Mouse (Mus musculus) midbrain, embryonic 14.5 days (tissue): ENCODE results near the gene Tmem82. TPM values are rescaled to one million over a fixed set of nuclear protein-coding genes. Genes with fewer than 3 reads are reported as not detected.

Experiments used
- ATAC-seq: fragments of 200-750 bp; cut with Nextera tagmentation; 2 replicates; pipeline ENCODE4 v1.8.0; 2017; ENCODE audit warnings: moderate number of reproducible peaks, moderate library complexity; ENCODE audit not compliant: low FRiP score, low TSS enrichment
- DNase-seq: peaks from one replicate; pipeline ENCODE4 v3.0.0-alpha.2; 2015
- H3K27ac ChIP-seq: fragments of 300-500 bp; sonication (generic); replicated peaks from 2 replicates; pipeline ENCODE4 v1.5.1; 2014; ENCODE audit warnings: mild to moderate bottlenecking, low read depth, low read length, moderate library complexity
- H3K27me3 ChIP-seq: fragments of 300-500 bp; sonication (generic); 2 replicates; pipeline ENCODE4 v1.6.1; 2014; ENCODE audit warnings: low read length, control low read depth, mixed read lengths; ENCODE audit not compliant: control insufficient read depth, insufficient read depth
- H3K36me3 ChIP-seq: fragments of 300-500 bp; sonication (generic); 2 replicates; pipeline ENCODE4 v1.6.1; 2014; ENCODE audit warnings: low read length, control low read depth; ENCODE audit not compliant: control insufficient read depth, insufficient read depth
- H3K4me1 ChIP-seq: fragments of 300-500 bp; sonication (generic); 2 replicates; pipeline ENCODE4 v1.6.1; 2014; ENCODE audit warnings: mild to moderate bottlenecking, antibody characterized with exemption, low read length, control low read depth; ENCODE audit not compliant: control insufficient read depth, insufficient read depth
- H3K4me2 ChIP-seq: fragments of 300-500 bp; sonication (generic); 2 replicates; pipeline ENCODE4 v1.6.1; 2014; ENCODE audit warnings: mild to moderate bottlenecking, low read length, moderate library complexity
- H3K4me3 ChIP-seq: fragments of 300-500 bp; sonication (generic); replicated peaks from 2 replicates; pipeline ENCODE4 v1.5.1; 2014; ENCODE audit warnings: low read depth, low read length
- H3K9ac ChIP-seq: fragments of 300-500 bp; sonication (generic); replicated peaks from 2 replicates; pipeline ENCODE4 v1.6.1; 2014; ENCODE audit warnings: mild to moderate bottlenecking, low read length, moderate library complexity
- H3K9me3 ChIP-seq: fragments of 300-500 bp; sonication (generic); 2 replicates; pipeline ENCODE4 v1.6.1; 2016; ENCODE audit warnings: low read length, control low read depth, mixed read lengths; ENCODE audit not compliant: control insufficient read depth
- WGBS: fragments of 180-500 bp; shearing (Covaris S2); extraction: QIAGEN DNeasy Blood & Tissue Kit; methylation state at CpG from one replicate; pipeline ENCODE4 v1.1.7; 2014; 5-methylcytosine and 5-hydroxymethylcytosine counted together
- polyA plus RNA-seq: library from polyadenylated mRNA; unstranded; fragments of >200 nt; fragmentation: Nextera tagmentation; extraction: Ambion mirVana; gene quantifications from 2 replicates; pipeline ENCODE4 v1.2.1, GENCODE M21; 2014

Tmem82 gene
- polyA plus RNA-seq, 1 experiment from 2014 or later, result 0.16 TPM

- no peak for ATAC-seq
- no peak for DNase-seq
- peaks cover 83% of the 10 kb centered on the region for H3K36me3 ChIP-seq
- H3K4me2 ChIP-seq, result no peak overlapping the region
- no peak overlapping the region for H3K27ac ChIP-seq
- no peaks in the 10 kb centered on the region for H3K27me3 ChIP-seq
- no peak overlapping the region for H3K4me3 ChIP-seq
- no peaks in the 10 kb centered on the region for H3K4me1 ChIP-seq
- 98% methylated on average over 20 of the region's 20 CpGs for WGBS
- no peaks in the 10 kb centered on the region for H3K9me3 ChIP-seq
- no peak overlapping the region for H3K9ac ChIP-seq
These were observed 12.8 kb upstream of the Tmem82 start for GRCm38 (mm10) chr4:141631250-141631649.

DNA sequence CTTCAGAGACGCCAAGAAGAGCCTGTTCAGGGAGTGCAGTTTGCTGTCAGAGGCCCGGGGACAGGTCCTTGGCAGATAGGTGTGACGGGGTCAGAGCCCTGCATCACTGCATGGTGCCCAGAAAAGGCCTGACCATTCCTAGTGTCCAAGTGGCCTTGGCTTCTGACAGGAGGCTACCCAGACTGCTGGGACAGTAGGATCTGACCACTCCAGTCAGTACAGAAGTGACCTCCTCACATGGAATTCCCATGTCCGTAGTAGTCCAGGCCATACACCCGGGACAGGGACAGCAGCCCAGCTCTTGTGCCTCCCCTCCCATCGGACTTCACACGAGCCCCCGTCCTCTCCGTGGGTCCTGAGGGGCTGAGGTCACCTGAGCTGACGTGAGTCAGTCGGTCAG, 11.6 kb upstream of the Tmem82 start:
- Histone ChIP-seq H3K27me3 (no peaks in the 10 kb centered on the region), H3K4me1 (no peaks in the 10 kb centered on the region), H3K27ac (no peak overlapping the region), H3K9me3 (no peaks in the 10 kb centered on the region), H3K4me2 (no peak overlapping the region), H3K4me3 (no peak overlapping the region), H3K36me3 (peaks cover 82% of the 10 kb centered on the region), H3K9ac (no peak overlapping the region)
- 92% methylated on average over 11 of the region's 11 CpGs for WGBS
- DNase-seq (no peak), ATAC-seq (no peak)

GRCm38 (mm10) chr4:141628661-141629060, 10.2 kb upstream of the Tmem82 start:
- DNase-seq (no peak), ATAC-seq (no peak)
- H3K4me3 ChIP-seq, result no peak overlapping the region
- H3K9ac ChIP-seq, result no peak overlapping the region
- H3K27me3 ChIP-seq, result no peaks in the 10 kb centered on the region
- 87% methylated on average over 14 of the region's 14 CpGs for WGBS
- no peak overlapping the region for H3K27ac ChIP-seq
- H3K4me1 ChIP-seq, result no peaks in the 10 kb centered on the region
- H3K4me2 ChIP-seq, result no peak overlapping the region
- no peaks in the 10 kb centered on the region for H3K9me3 ChIP-seq
- peaks cover 72% of the 10 kb centered on the region for H3K36me3 ChIP-seq

GRCm38 (mm10) chr4:141627502-141627901, 9.1 kb upstream of the Tmem82 start:
- Histone ChIP-seq H3K4me1 (no peaks in the 10 kb centered on the region), H3K36me3 (peaks cover 66% of the 10 kb centered on the region), H3K9me3 (no peaks in the 10 kb centered on the region), H3K9ac (no peak overlapping the region), H3K4me3 (no peak overlapping the region), H3K4me2 (no peak overlapping the region), H3K27me3 (no peaks in the 10 kb centered on the region), H3K27ac (no peak overlapping the region)
- ATAC-seq (no peak), DNase-seq (no peak)
- whole genome bisulfite sequencing, result 91% methylated on average over 5 of the region's 5 CpGs

DNA sequence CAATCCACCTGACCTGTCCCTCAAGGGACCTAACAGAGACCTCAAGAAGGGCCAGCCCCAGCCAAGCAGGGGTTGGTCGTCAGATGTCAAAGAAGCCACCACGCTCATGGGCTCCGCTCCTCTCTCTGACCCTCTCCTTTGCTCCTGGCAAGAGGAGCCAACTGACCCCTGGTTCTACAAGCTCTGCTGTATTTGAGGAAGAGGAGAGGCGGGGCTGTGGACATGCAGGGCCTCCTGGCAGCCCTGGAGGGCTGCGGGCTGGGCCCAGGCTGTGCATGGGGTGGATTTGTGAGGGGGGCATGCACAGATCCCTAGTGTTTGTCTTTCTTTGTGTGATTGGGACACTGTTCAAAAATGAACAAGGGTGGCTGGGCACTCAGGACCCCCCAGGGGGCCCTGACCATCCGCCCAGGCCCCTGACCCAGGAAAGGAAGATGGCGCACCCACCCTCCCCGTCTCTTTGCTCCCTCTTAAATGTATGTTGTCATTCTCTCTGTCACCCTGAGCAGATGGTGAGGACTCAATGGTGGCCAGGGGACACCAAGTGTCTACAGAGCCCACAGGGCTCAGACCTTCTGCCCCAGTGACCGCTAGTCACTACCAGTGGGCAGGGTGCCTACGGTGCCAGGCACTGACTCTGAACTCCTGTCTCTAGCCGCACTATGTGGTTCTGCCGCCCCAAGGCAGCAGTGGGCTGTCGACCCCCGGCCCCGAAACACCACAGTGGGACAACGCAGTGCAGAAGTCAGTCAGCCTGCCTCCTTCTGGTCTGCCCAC, 7.5 kb upstream of the Tmem82 start:
- no peak overlapping the region for H3K4me2 ChIP-seq
- ATAC-seq, result no peak
- no peak overlapping the region for H3K27ac ChIP-seq
- H3K9ac ChIP-seq, result no peak overlapping the region
- DNase-seq, result no peak
- H3K4me3 ChIP-seq, result no peak overlapping the region
- H3K4me1 ChIP-seq, result no peaks in the 10 kb centered on the region
- WGBS, result 94% methylated on average over 16 of the region's 16 CpGs
- H3K9me3 ChIP-seq, result no peaks in the 10 kb centered on the region
- H3K27me3 ChIP-seq, result no peaks in the 10 kb centered on the region
- H3K36me3 ChIP-seq, result peaks cover 51% of the 10 kb centered on the region

GRCm38 (mm10) chr4:141624983-141625773, 6.7 kb upstream of the Tmem82 start:
- no peaks in the 10 kb centered on the region for H3K27me3 ChIP-seq
- WGBS, result 79% methylated on average over 19 of the region's 19 CpGs
- H3K9me3 ChIP-seq, result no peaks in the 10 kb centered on the region
- H3K4me2 ChIP-seq, result no peak overlapping the region
- DNase-seq (peak; percentile 48), ATAC-seq (no peak)
- H3K36me3 ChIP-seq, result peaks cover 43% of the 10 kb centered on the region
- H3K4me3 ChIP-seq, result no peak overlapping the region
- H3K9ac ChIP-seq, result no peak overlapping the region
- H3K4me1 ChIP-seq, result no peaks in the 10 kb centered on the region
- H3K27ac ChIP-seq, result no peak overlapping the region

- Histone ChIP-seq H3K4me2 (no peak overlapping the region), H3K9ac (no peak overlapping the region), H3K27me3 (no peaks in the 10 kb centered on the region), H3K9me3 (no peaks in the 10 kb centered on the region), H3K4me1 (no peaks in the 10 kb centered on the region), H3K36me3 (peaks cover 32% of the 10 kb centered on the region), H3K27ac (no peak overlapping the region), H3K4me3 (no peak overlapping the region)
- ATAC-seq (no peak), DNase-seq (no peak)
- 91% methylated on average over 8 of the region's 8 CpGs for WGBS
These were observed 5.7 kb upstream of the Tmem82 start for GRCm38 (mm10) chr4:141624134-141624533.

GRCm38 (mm10) chr4:141623666-141624065, 5.2 kb upstream of the Tmem82 start, which contains the start of gene Slc25a34:
Gene Slc25a34, minus strand, starts transcription at chr4:141623821.
- WGBS, result 38% methylated on average over 1 of the region's 1 CpGs
- H3K36me3 ChIP-seq, result peaks cover 28% of the 10 kb centered on the region
- no peak within 1 kb of the TSS for H3K9ac ChIP-seq
- no peak for ATAC-seq
- no peak within 1 kb of the TSS for H3K27ac ChIP-seq
- H3K4me2 ChIP-seq, result no peak within 1 kb of the TSS
- no peaks in the 10 kb centered on the region for H3K27me3 ChIP-seq
- no peak for DNase-seq
- no peaks in the 10 kb centered on the region for H3K4me1 ChIP-seq
- no peak within 1 kb of the TSS for H3K4me3 ChIP-seq
- no peaks in the 10 kb centered on the region for H3K9me3 ChIP-seq
